Mouse (Mus musculus): Measurements from ENCODE around the gene Ttpal. TPM values are rescaled to one million over a fixed set of nuclear protein-coding genes. Genes with fewer than 3 reads are reported as not detected.

Ttpal gene
- polyA plus RNA-seq (2016; fragmentation: Nextera tagmentation; extraction: Ambion mirVana), result 31.5 and 36.9 TPM in 2 replicates

DNA sequence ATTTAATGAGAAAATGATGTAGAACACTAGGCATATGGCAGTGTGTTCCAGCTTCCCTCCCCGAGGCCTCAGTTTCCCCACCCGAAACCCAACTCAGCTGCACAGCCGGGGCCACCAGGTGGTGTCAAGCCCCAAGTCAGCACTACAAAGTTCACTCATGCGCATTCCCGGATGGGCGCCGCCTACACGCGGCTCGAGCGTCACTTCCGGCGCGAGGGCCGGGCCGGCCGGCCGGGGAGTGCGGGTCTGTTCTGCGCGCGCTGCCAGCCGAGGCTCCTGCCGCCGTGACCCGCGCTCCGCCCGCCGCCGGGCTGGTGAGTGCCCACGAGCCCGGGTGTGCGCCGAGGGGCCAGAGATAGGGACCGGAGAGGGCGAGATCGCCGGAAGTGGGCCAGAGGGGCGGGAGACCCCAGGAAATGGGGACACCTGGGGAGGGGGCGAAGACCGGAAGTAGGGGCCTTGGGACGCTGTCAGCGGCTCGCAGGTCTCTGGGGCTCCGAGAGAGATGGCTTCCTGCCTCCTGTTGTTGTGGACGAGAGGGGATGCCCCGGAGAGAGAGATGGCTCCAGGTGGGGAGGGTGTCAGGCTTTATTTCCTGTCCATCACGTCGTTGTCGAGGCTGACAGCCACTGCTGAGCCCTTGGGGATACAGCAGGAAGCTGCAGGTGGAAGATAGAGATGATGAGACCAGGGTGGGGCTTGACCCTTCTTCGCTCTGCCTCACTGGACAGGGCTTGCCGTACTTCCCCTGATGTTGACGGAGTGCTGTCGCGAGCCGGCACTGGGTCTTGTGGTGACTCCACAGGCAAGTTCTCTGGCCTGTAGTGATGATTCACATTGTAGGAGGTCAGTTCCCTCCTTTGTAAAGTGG lies at the start of gene Ttpal:
Ttpal (plus strand) TSS at position 214 of the 871 bp plus-strand sequence.
- H3K36me3 ChIP-seq, result peaks cover 3% of the 10 kb centered on the region; the same call in 1 of the 2 replicates
- WGBS, result 1% methylated on average over 57 of the region's 57 CpGs
- H3K27ac ChIP-seq, result peak within 1 kb of the TSS; percentile 99
- peak within 1 kb of the TSS; percentile 93 for H3K4me3 ChIP-seq
- H3K4me1 ChIP-seq (replicated peaks), result peaks cover 16% of the 10 kb centered on the region
- peak; percentile 90 for DNase-seq (ENCODE audit: low spot score)
- H3K27me3 ChIP-seq (ENCODE audit: insufficient read depth, poor library complexity, severe bottlenecking), result no peaks in the 10 kb centered on the region
- H3K9me3 ChIP-seq, result no peaks in the 10 kb centered on the region

DNA sequence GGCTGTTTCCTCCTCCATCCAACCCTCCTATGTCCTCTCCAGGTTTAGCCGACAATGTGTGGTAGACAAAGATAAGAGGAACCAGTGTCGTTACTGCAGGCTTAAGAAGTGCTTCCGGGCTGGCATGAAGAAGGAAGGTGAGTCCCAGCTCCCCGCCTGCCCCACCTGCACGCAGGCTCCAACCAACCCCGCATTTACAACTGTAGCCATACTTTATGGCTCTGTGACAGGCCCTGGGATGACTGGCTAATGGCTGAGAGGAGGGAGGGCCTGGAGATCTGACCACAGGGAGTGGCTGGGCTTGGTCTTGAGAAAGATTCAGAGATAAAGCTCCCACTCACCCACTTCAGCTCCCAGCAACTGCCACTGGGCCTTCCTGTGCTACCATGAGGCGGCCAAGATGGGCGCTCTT lies 49.6 kb upstream of the Ttpal start:
- H3K4me1 ChIP-seq (replicated peaks), result peaks cover 10% of the 10 kb centered on the region; the same call in 1 of the 2 replicates
- no peak for DNase-seq (ENCODE audit: low spot score)
- WGBS, result 88% methylated on average over 8 of the region's 8 CpGs
- no peak overlapping the region for H3K4me3 ChIP-seq
- H3K27ac ChIP-seq, result no peak overlapping the region
- no peaks in the 10 kb centered on the region for H3K36me3 ChIP-seq
- H3K9me3 ChIP-seq, result no peaks in the 10 kb centered on the region
- no peaks in the 10 kb centered on the region for H3K27me3 ChIP-seq (ENCODE audit: insufficient read depth, poor library complexity, severe bottlenecking)

DNA sequence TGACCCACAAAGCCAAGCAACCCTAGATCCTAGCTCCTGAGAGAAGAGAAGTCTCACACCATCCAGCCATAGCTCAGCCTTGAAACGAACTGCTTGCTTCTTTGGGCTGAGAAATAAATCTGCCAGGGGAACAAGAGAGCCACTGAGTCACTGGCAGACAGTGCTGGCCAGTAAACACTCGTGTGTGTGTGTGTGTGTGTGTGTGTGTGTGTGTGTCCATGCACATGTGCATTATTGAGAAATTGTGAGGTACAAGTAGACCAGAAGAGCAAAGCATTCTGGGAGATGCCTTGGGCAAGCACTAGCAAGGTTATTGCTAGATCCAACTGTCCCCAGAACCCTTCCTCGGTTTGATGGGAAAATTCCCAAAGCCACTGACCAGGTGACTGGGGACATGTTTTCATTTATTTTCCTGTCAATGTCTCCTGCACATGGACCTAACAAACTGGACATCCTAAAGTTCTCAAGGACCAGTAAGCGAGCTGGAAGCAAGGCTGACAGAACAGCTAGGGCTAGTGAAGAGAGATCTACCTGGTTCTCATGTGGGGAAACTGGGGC lies 47.6 kb upstream of the Ttpal start:
- DNase-seq (ENCODE audit: low spot score), result no peak

DNA sequence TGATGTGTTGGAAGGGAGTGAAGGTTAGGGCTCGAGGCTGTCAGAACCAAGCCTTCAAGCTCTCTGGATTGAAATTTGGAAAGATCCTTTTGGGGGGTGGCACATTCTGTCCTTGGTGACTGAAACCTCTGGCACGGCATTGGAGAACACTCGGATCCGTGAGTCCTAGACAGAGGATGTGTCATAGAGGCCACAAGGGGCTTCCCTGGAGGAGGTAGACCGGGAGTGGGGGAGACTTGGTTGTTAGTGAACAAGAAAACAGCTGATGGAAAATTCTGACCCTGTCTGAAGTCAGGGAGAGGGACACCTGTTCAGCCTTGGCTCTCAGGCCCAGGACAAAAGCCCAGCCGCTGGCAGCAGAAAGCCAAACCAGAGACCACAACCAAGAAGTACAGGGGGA lies 47.1 kb upstream of the Ttpal start:
- Histone ChIP-seq H3K4me1 (replicated peaks) (peaks cover 5% of the 10 kb centered on the region; the same call in 1 of the 2 replicates), H3K4me3 (no peak overlapping the region), H3K27ac (no peak overlapping the region), H3K9me3 (no peaks in the 10 kb centered on the region), H3K36me3 (no peaks in the 10 kb centered on the region), H3K27me3 (ENCODE audit: insufficient read depth, poor library complexity, severe bottlenecking) (no peaks in the 10 kb centered on the region)
- no peak for DNase-seq (ENCODE audit: low spot score)
- WGBS, result 76% methylated on average over 6 of the region's 6 CpGs

More for the DNA sequence above, 47.6 kb upstream of the Ttpal start:
- WGBS, result 81% methylated on average over 4 of the region's 4 CpGs
- H3K27ac ChIP-seq, result no peak overlapping the region
- no peaks in the 10 kb centered on the region for H3K27me3 ChIP-seq (ENCODE audit: insufficient read depth, poor library complexity, severe bottlenecking)
- no peak overlapping the region for H3K4me3 ChIP-seq
- H3K9me3 ChIP-seq, result no peaks in the 10 kb centered on the region
- peaks cover 10% of the 10 kb centered on the region; the same call in 1 of the 2 replicates for H3K4me1 ChIP-seq (replicated peaks)
- no peaks in the 10 kb centered on the region for H3K36me3 ChIP-seq

- Histone ChIP-seq H3K4me3 (no peak overlapping the region), H3K36me3 (no peaks in the 10 kb centered on the region), H3K27me3 (ENCODE audit: insufficient read depth, poor library complexity, severe bottlenecking) (no peaks in the 10 kb centered on the region), H3K9me3 (no peaks in the 10 kb centered on the region), H3K27ac (no peak overlapping the region), H3K4me1 (replicated peaks) (0 out of 2 replicates have a peak, but pooled peaks cover 3% of the 10 kb centered on the region)
- WGBS, result 77% methylated on average over 13 of the region's 13 CpGs
- no peak for DNase-seq (ENCODE audit: low spot score)
Measured at GRCm38 (mm10) chr2:163555417-163555816, 46.7 kb upstream of the Ttpal start.

- DNase-seq (ENCODE audit: low spot score), result no peak
- 90% methylated on average over 1 of the region's 1 CpGs for WGBS
- 0 out of 2 replicates have a peak, but pooled peaks cover 3% of the 10 kb centered on the region for H3K4me1 ChIP-seq (replicated peaks)
- H3K36me3 ChIP-seq, result no peaks in the 10 kb centered on the region
- H3K27ac ChIP-seq, result no peak overlapping the region
- H3K9me3 ChIP-seq, result no peaks in the 10 kb centered on the region
- no peaks in the 10 kb centered on the region for H3K27me3 ChIP-seq (ENCODE audit: insufficient read depth, poor library complexity, severe bottlenecking)
- no peak overlapping the region for H3K4me3 ChIP-seq
Measured at GRCm38 (mm10) chr2:163558548-163558947, 43.6 kb upstream of the Ttpal start.

DNA sequence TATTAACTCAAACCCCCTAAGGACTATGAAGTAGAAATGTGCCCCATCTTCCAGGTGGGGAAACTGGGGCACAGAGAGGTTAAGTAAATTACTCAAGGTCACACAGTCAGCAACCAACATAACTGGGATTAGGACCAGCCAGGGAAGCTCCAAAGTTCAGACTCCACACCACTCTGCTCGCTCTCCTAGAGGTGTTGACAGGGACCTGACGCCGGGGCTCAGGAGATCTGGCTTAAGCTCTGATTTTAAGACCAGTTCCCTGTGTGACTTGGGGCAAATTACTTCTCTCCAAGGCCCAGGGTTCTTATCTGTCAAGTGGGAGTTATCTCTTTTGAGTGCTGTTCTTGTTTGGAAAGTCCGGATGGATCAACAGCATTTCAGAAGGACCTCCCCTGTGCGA lies 42.9 kb upstream of the Ttpal start:
- no peaks in the 10 kb centered on the region for H3K36me3 ChIP-seq
- DNase-seq (ENCODE audit: low spot score), result no peak
- H3K4me3 ChIP-seq, result no peak overlapping the region
- no peaks in the 10 kb centered on the region for H3K9me3 ChIP-seq
- H3K27ac ChIP-seq, result no peak overlapping the region
- H3K27me3 ChIP-seq (ENCODE audit: insufficient read depth, poor library complexity, severe bottlenecking), result no peaks in the 10 kb centered on the region
- WGBS, result 86% methylated on average over 5 of the region's 5 CpGs
- no peaks in the 10 kb centered on the region for H3K4me1 ChIP-seq (replicated peaks)

- no peak overlapping the region for H3K4me3 ChIP-seq
- H3K27me3 ChIP-seq (ENCODE audit: insufficient read depth, poor library complexity, severe bottlenecking), result no peaks in the 10 kb centered on the region
- 79% methylated on average over 3 of the region's 3 CpGs for WGBS
- no peak for DNase-seq (ENCODE audit: low spot score)
- H3K4me1 ChIP-seq (replicated peaks), result no peaks in the 10 kb centered on the region
- H3K27ac ChIP-seq, result no peak overlapping the region
- H3K9me3 ChIP-seq, result no peaks in the 10 kb centered on the region
- no peaks in the 10 kb centered on the region for H3K36me3 ChIP-seq
Measured at GRCm38 (mm10) chr2:163560247-163560646, 41.9 kb upstream of the Ttpal start.

DNA sequence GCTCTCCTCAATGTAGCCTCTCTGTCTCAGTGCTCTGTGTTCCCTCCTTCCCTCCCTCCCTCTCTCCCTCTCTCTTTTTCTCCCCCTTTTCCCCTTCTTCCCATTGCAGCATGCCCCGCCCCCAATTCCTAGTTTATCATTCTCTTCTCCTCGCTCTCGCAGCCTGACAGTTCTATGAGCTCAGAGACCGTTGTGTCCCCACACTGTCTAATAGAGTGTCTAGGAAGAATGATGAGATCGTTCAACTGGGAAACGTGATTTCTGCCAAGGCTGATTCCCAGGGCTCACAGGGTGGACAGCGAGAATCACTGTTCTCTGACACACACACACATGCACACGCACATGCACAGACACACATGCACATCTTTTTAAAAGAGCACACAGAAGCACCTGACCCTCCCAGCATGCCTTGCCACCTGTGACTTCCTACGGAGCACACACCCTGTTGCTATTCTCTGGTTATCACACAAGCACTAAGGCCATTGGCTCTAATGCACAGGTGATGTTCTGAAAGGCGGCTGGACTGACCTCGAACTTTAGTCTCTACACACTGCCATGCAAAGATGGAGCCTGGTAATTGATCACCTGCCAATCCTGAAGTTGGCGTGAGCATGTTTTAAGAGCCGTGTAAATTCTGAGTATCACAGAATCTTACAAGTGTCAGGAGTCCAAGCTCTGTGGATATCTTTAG lies 40.7 kb upstream of the Ttpal start:
- 87% methylated on average over 13 of the region's 13 CpGs for WGBS
- no peak for DNase-seq (ENCODE audit: low spot score)
- Histone ChIP-seq H3K36me3 (no peaks in the 10 kb centered on the region), H3K27ac (no peak overlapping the region), H3K4me1 (replicated peaks) (no peaks in the 10 kb centered on the region), H3K27me3 (ENCODE audit: insufficient read depth, poor library complexity, severe bottlenecking) (no peaks in the 10 kb centered on the region), H3K4me3 (no peak overlapping the region), H3K9me3 (no peaks in the 10 kb centered on the region)

DNA sequence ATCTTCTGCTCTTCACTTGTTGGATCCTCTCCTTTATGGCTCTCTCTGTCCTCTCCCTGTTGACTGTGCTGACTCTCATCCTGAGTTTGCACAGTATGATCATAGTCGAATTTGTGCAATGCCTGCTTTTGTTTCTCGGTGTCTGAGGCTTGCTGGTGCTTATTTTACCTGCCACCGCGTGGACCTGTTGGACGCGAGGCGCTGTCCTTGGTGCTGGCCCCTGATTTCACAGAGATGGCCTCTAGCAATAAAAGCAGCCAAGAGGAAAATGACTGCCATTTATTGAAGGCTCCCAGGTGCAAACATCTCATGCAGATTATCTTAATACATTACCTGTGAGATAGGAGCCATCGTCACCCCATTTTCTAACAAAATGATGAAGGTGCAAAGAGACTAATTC lies 37.5 kb upstream of the Ttpal start:
- Histone ChIP-seq H3K27ac (no peak overlapping the region), H3K27me3 (ENCODE audit: insufficient read depth, poor library complexity, severe bottlenecking) (no peaks in the 10 kb centered on the region), H3K9me3 (no peaks in the 10 kb centered on the region), H3K4me1 (replicated peaks) (no peaks in the 10 kb centered on the region), H3K4me3 (no peak overlapping the region), H3K36me3 (no peaks in the 10 kb centered on the region)
- 29% methylated on average over 8 of the region's 8 CpGs for WGBS
- peak; percentile 39 for DNase-seq (ENCODE audit: low spot score)

DNA sequence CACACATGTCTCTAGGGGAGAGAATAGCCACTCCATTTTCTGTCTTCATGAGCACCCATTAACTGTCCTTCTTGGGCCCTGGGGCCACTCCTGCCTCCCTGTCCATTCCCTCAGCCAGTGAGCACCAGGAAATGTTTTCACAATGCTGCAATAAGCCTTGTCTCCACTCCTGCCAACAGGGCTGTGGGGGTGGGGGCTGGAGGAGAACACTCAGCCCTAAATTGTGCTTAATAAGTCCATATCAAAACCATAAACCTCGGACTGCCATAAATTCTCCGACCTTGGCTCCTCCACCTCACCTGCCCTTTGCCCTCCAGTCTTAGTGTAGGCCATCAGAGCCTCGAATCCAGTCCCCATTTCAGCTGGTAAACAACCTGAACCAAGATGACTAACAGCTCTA lies 27.8 kb upstream of the Ttpal start:
- peaks cover 7% of the 10 kb centered on the region for H3K4me1 ChIP-seq (replicated peaks)
- H3K36me3 ChIP-seq, result no peaks in the 10 kb centered on the region
- WGBS, result 86% methylated on average over 3 of the region's 3 CpGs
- no peaks in the 10 kb centered on the region for H3K27me3 ChIP-seq (ENCODE audit: insufficient read depth, poor library complexity, severe bottlenecking)
- no peaks in the 10 kb centered on the region for H3K9me3 ChIP-seq
- no peak overlapping the region for H3K4me3 ChIP-seq
- no peak for DNase-seq (ENCODE audit: low spot score)
- no peak overlapping the region for H3K27ac ChIP-seq

DNA sequence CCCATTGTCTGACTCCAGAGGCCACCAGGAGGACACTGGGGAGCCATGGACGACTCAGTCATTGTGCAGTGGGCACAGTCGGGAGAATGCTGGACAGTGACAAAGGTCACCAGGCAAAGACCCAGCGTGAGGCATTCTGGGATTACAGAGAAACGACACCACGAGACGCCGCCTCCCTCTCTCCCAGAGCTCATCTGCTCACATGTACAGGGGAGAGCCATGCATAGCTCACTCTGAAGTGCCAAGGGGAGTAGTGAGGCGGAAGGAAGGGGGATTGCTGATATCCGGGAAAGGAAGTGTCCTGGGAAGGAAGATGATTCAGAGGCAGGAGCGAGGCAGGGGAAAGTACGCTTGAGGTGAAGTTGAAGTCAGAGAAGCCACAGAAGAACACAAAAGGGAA lies 26.9 kb upstream of the Ttpal start:
- Histone ChIP-seq H3K9me3 (no peaks in the 10 kb centered on the region), H3K4me1 (replicated peaks) (peaks cover 7% of the 10 kb centered on the region), H3K27me3 (ENCODE audit: insufficient read depth, poor library complexity, severe bottlenecking) (no peaks in the 10 kb centered on the region), H3K36me3 (no peaks in the 10 kb centered on the region), H3K27ac (no peak overlapping the region), H3K4me3 (no peak overlapping the region)
- no peak for DNase-seq (ENCODE audit: low spot score)
- WGBS, result 49% methylated on average over 11 of the region's 11 CpGs

DNA sequence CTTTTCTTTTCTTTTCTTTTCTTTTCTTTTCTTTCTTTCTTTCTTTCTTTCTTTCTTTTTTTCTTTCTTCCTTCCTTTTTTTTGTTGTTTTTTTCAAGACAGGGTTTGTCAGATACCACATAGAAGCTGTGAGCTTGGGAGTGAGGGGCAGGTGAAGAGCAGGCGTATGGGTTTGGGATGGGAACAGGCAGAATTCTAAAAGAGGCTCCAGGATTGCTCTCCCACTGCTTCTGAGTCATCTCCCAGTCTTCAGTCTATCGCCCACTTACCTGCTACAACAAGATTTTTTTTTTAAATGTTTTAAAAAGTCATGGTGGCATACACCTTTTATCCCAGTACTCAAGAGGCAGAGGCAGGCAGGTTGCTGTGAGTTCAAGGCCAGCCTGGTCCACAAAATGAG lies 24.1 kb upstream of the Ttpal start:
- no peak overlapping the region for H3K4me3 ChIP-seq
- no peak for DNase-seq (ENCODE audit: low spot score)

More for the DNA sequence above, 24.1 kb upstream of the Ttpal start:
- Histone ChIP-seq H3K27ac (no peak overlapping the region), H3K9me3 (no peaks in the 10 kb centered on the region), H3K27me3 (ENCODE audit: insufficient read depth, poor library complexity, severe bottlenecking) (no peaks in the 10 kb centered on the region), H3K4me1 (replicated peaks) (peaks cover 7% of the 10 kb centered on the region), H3K36me3 (no peaks in the 10 kb centered on the region)
- 86% methylated on average over 2 of the region's 2 CpGs for WGBS

Measured in hindbrain, embryonic 10.5 days (tissue).